Mouse (Mus musculus) neural tube, embryonic 14.5 days (tissue): ENCODE results near the gene Cdk7. TPM values are rescaled to one million over a fixed set of nuclear protein-coding genes. Genes with fewer than 3 reads are reported as not detected.
"Not testable (repeated sequence)": the region's sequence is repeated elsewhere in the genome, so short reads cannot be mapped to it uniquely, and the experiment has no call there.

Experiments
- ATAC-seq: fragments of 200-750 bp; cut with Nextera tagmentation; 2 replicates; pipeline ENCODE4 v1.8.0; 2017; ENCODE audit warnings: low read depth, mild to moderate bottlenecking, moderate TSS enrichment, moderate library complexity
- H3K27ac ChIP-seq: fragments of 300-500 bp; sonication (generic); 2 replicates; pipeline ENCODE4 v1.5.1; 2014; ENCODE audit warnings: low read depth, mild to moderate bottlenecking, control low read depth, low read length, moderate library complexity, mixed read lengths
- H3K27me3 ChIP-seq: fragments of 300-500 bp; sonication (generic); 2 replicates; pipeline ENCODE4 v1.6.1; 2014; ENCODE audit warnings: low read length; ENCODE audit not compliant: control insufficient read depth, insufficient read depth
- H3K36me3 ChIP-seq: fragments of 300-500 bp; sonication (generic); 2 replicates; pipeline ENCODE4 v1.6.1; 2014; ENCODE audit warnings: low read length, mixed read lengths; ENCODE audit not compliant: control insufficient read depth, insufficient read depth
- H3K4me1 ChIP-seq: fragments of 300-500 bp; sonication (generic); 2 replicates; pipeline ENCODE4 v1.6.1; 2014; ENCODE audit warnings: low read length; ENCODE audit not compliant: control insufficient read depth, insufficient read depth
- H3K4me2 ChIP-seq: fragments of 300-500 bp; sonication (generic); 2 replicates; pipeline ENCODE4 v1.6.1; 2014; ENCODE audit warnings: mild to moderate bottlenecking, low read depth, low read length, control low read depth
- H3K4me3 ChIP-seq: fragments of 300-500 bp; sonication (generic); 2 replicates; pipeline ENCODE4 v1.5.1; 2014; ENCODE audit warnings: low read depth, low read length, control low read depth, mixed read lengths
- H3K9ac ChIP-seq: fragments of 300-500 bp; sonication (generic); replicated peaks from 2 replicates; pipeline ENCODE4 v1.6.1; 2014; ENCODE audit warnings: low read depth, mild to moderate bottlenecking, control low read depth, low read length, mixed read lengths
- H3K9me3 ChIP-seq: fragments of 300-500 bp; sonication (generic); 2 replicates; pipeline ENCODE4 v1.6.1; 2016; ENCODE audit warnings: low read length; ENCODE audit not compliant: control insufficient read depth
- WGBS: fragments of 180-500 bp; shearing (Covaris S2); extraction: QIAGEN DNeasy Blood & Tissue Kit; methylation state at CpG from one replicate; pipeline ENCODE4 v1.1.7; 2014; 5-methylcytosine and 5-hydroxymethylcytosine counted together
- polyA plus RNA-seq: library from polyadenylated mRNA; unstranded; fragments of >200 nt; fragmentation: Nextera tagmentation; extraction: Ambion mirVana; gene quantifications from 2 replicates; pipeline ENCODE4 v1.2.1, GENCODE M21; 2014

Cdk7 gene
- polyA plus RNA-seq, 1 experiment from 2014 or later, result 44.1 TPM

DNA sequence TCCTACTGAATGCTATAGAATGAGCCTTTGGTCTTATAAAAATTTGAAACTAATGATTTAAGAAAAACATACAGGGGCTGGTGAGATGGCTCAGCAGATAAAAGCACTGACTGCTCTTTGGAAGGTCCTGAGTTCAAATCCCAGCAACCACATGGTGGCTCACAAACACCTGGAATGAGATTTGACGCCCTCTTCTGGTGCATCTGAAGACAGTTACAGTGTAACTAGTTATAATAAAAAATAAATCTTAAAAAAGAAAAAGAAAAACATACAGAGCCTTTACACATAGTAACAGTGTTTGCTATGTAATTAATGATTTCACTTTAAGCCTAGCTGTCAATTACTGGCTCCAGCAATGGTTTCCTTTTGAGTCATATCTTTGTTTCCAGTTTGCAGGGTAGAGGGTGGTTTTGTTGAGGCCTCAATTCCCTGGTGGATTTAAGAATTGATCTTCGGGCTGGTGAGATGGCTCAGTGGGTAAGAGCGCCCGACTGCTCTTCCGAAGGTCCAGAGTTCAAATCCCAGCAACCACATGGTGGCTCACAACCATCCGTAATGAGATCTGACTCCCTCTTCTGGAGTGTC, 815 bp upstream of the Cdk7 start:
- not testable (repeated sequence) for H3K36me3 ChIP-seq, ATAC-seq, H3K9ac ChIP-seq, H3K9me3 ChIP-seq, H3K4me1 ChIP-seq, H3K27me3 ChIP-seq
- Histone ChIP-seq H3K4me3 (peak overlapping the region; percentile 88; the same call in 1 of the 2 replicates), H3K4me2 (peak overlapping the region; percentile 87; the same call in 1 of the 2 replicates), H3K27ac (peak overlapping the region; percentile 44; the same call in 1 of the 2 replicates)
- WGBS, result 92% methylated on average over 5 of the region's 6 CpGs

DNA sequence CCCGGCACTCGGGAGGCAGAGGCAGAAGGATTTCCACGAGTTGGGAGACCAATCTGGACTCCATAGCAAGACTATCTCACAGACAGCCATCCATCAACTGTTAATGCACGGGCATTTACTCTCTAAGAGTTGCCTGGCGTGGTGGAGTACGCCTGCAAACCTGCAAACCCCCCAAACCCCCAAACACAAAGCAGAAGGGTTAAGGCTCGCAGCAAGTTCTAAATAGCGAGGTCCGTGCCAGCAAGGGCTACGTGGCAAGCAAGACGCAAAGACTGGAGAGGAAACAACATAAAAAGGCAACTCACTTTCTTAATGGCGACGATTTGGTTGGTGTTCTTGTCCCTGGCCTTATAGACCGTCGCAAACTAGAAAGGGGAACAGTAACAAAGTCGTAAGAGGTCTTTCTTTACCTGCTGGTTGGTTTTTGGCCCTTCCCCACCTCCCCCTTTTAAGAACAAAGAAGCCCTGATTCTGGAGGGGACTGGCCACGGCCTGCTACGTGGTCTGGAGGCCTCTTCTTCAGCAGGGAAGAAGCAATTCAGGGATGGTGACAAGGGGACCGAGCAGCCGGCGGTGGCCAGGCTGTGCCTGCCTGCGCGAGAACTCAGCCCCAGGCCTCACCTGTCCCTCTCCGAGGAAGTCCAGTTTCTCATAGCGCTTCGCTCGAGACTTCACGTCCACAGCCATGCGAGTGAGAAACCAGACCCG, 432 bp downstream of the Cdk7 start:
- peaks cover 8% of the 10 kb centered on the region for H3K4me1 ChIP-seq
- H3K4me2 ChIP-seq, result peak overlapping the region; percentile 87
- peak overlapping the region; percentile 85 for H3K27ac ChIP-seq
- peak overlapping the region; percentile 83 for H3K9ac ChIP-seq
- H3K36me3 ChIP-seq, result 0 out of 2 replicates have a peak, but pooled peaks cover 7% of the 10 kb centered on the region
- 2% methylated on average over 30 of the region's 30 CpGs for WGBS
- no peaks in the 10 kb centered on the region for H3K9me3 ChIP-seq
- H3K4me3 ChIP-seq, result peak overlapping the region; percentile 88
- peak; percentile 87 for ATAC-seq
- no peaks in the 10 kb centered on the region for H3K27me3 ChIP-seq

DNA sequence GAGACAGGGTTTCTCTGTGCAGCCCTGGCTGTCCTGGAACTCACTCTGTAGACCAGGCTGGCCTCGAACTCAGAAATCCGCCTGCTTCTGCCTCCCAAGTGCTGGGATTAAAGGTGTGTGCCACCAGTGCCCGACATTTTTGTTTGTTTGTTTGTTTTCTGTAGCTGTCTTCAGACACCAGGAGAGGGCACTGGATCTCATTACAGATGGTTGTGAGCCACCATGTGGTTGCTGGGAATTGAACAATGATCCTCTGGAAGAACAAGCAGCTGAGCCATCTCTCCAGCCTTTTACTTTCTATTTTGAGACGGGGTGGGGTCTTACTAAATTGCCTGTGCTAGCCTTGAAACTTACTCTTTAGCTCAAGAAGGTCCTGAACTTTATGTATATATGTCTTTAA, 2.2 kb downstream of the Cdk7 start:
- H3K4me1 ChIP-seq, result peaks cover 10% of the 10 kb centered on the region
- 95% methylated on average over 4 of the region's 4 CpGs for WGBS
- H3K9ac ChIP-seq, ATAC-seq, H3K27ac ChIP-seq, H3K36me3 ChIP-seq, H3K4me2 ChIP-seq, H3K9me3 ChIP-seq, H3K27me3 ChIP-seq, H3K4me3 ChIP-seq: not testable (repeated sequence)

DNA sequence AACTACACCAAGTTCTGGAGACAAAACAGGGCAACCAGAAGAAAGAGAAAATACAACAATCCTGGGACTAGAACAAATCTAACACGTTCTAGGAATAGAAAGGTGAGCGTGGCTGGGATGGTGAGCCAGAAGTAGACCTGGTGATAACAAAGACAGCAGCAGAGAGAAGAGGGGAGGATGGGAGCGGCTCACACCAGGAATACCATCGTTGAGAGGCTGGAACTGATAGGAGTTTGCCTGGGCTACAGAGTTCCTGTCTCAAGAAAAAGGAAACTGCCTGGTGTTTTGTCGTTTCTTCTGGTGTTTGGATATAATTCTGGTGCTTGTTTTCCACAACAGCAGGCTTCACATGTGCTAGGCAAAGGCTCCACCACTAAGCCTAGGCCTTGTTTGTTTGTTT, 2.7 kb downstream of the Cdk7 start:
- H3K36me3 ChIP-seq, result 0 out of 2 replicates have a peak, but pooled peaks cover 9% of the 10 kb centered on the region
- no peaks in the 10 kb centered on the region for H3K9me3 ChIP-seq
- no peak overlapping the region for H3K4me3 ChIP-seq
- no peaks in the 10 kb centered on the region for H3K27me3 ChIP-seq
- ATAC-seq, result no peak
- WGBS, result 97% methylated on average over 5 of the region's 5 CpGs
- H3K4me2 ChIP-seq, result no peak overlapping the region
- no peak overlapping the region for H3K9ac ChIP-seq
- no peak overlapping the region for H3K27ac ChIP-seq
- H3K4me1 ChIP-seq, result peaks cover 10% of the 10 kb centered on the region

DNA sequence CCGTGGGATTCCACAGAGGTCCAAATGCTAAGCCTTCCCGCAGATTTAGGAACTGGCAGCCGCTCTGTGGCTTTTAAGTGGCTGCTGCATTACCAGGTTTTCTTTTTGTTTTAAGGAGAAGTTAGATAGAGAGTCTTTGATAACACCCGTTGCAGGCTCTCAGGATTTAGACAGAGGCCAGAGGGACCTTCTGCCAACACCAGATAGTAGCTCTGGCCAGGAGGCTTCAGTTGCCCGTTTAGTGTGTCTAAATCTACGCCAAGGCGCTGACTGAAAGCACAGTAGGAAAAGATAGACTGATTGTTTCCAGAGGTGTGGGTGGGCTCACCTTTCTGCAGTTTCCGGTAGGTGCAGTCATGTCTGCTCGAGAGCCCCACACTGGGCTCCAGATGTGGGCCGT, 5.5 kb downstream of the Cdk7 start:
- Histone ChIP-seq H3K4me1 (peaks cover 10% of the 10 kb centered on the region), H3K27ac (no peak overlapping the region), H3K4me3 (no peak overlapping the region), H3K27me3 (no peaks in the 10 kb centered on the region), H3K4me2 (no peak overlapping the region), H3K9ac (no peak overlapping the region), H3K36me3 (peaks cover 13% of the 10 kb centered on the region; the same call in 1 of the 2 replicates), H3K9me3 (no peaks in the 10 kb centered on the region)
- 92% methylated on average over 10 of the region's 10 CpGs for WGBS
- no peak for ATAC-seq

DNA sequence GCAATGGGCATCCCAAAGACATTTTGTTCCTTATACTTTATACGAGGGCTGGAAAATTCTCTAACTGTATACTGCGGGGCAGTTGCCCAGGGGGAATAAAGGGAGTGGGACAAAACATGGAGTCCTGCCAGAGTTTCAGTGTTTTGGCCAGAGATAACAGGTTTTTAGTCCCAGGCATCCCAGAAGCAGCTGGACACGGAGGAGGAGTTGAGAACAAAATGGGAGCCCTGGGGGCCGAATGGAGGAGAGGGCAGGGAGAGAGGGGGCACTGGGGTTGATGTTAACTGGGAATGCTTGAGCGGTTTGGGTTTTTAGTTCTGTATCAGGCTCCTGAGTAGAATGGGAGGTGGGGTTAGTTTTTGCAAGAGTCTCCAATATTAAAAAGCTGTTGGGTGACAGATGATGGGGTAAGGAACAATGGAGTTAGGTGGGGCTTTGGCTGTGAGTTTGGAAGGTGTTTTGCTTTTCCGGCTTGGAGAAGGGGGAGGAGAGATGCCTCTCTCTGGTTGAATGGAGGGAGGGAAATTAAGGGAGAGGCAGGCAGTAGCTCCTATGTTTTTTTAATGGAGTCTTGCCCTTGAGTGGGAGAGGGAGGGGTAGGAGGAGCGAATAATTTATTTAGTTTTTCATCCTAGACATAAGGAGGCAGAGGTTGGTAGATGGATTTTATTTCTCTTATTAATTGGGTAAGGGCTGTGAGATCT, 6.5 kb downstream of the Cdk7 start:
- Histone ChIP-seq H3K9me3 (no peaks in the 10 kb centered on the region), H3K9ac (no peak overlapping the region), H3K27ac (no peak overlapping the region), H3K4me1 (peaks cover 5% of the 10 kb centered on the region; the same call in 1 of the 2 replicates), H3K4me3 (no peak overlapping the region), H3K4me2 (no peak overlapping the region), H3K27me3 (no peaks in the 10 kb centered on the region), H3K36me3 (peaks cover 13% of the 10 kb centered on the region; the same call in 1 of the 2 replicates)
- ATAC-seq, result no peak
- WGBS, result 63% methylated on average over 7 of the region's 7 CpGs

DNA sequence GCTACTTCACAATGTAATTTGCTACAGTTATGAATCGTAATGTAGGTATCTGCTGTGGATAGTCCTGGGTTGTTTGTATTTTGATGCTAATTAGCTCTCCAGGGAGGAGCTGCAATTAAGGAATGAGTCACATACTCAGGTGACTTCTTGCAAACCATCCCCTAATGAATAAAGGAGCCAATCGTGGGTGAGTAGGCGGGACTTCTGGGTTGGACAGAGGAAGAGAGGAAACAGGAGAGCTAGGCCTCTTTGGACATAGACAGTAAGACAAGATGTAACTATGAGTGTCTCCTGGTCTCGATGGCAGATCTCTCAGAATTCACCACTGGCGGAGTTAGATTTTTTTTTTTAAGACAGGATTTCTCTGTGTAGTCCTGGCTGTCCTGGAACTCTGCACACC, 9.1 kb downstream of the Cdk7 start:
- H3K4me2 ChIP-seq, result no peak overlapping the region
- WGBS, result 83% methylated on average over 5 of the region's 5 CpGs
- no peak overlapping the region for H3K9ac ChIP-seq
- no peak for ATAC-seq
- H3K9me3 ChIP-seq, result no peaks in the 10 kb centered on the region
- H3K4me3 ChIP-seq, result no peak overlapping the region
- no peaks in the 10 kb centered on the region for H3K27me3 ChIP-seq
- 0 out of 2 replicates have a peak, but pooled peaks cover 2% of the 10 kb centered on the region for H3K4me1 ChIP-seq
- H3K36me3 ChIP-seq, result peaks cover 25% of the 10 kb centered on the region
- H3K27ac ChIP-seq, result no peak overlapping the region

DNA sequence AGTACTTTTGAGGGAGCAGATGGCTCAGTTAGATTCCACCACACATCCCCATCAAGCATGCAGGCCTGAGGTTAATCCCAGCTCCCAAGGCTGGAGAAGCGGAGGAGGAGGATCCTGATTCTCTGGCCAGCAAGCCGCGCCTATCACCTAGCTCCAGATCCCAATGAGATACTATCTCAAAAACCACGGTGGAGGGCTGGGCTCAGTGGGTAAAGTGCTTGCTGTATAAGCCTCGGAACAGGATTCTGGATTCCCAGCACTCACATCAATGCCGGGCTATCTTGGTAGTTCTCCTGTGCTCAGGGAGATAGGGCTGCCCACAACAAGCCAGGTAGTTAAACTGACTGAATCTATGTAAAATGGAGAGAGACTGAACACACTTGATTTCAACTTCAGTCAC, 15.3 kb downstream of the Cdk7 start:
- Histone ChIP-seq H3K9me3 (no peaks in the 10 kb centered on the region), H3K27me3 (no peaks in the 10 kb centered on the region), H3K4me2 (no peak overlapping the region), H3K9ac (no peak overlapping the region), H3K27ac (no peak overlapping the region), H3K36me3 (peaks cover 42% of the 10 kb centered on the region), H3K4me1 (no peaks in the 10 kb centered on the region), H3K4me3 (no peak overlapping the region)
- WGBS, result 93% methylated on average over 6 of the region's 6 CpGs
- ATAC-seq, result no peak

DNA sequence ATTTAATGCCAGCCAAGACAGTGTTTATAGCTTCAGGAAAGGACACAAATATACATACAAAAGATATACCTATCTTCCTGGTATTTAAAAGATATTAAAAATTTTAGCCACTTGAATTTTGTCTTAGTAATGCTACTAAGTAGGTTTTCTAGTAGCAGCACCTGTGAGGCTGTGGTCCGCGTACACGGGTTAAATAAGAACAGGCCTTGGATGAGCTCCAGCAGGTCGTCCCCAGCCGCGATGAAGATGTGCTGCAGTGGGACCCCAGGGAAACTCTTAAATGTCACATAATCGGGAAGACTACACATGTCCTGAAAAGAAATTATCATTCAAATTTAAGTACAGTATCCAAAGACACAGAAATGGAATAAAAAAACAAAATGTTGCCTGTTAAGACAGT, 24.5 kb downstream of the Cdk7 start:
- Histone ChIP-seq H3K27ac (no peak overlapping the region), H3K4me3 (no peak overlapping the region), H3K4me2 (no peak overlapping the region), H3K27me3 (no peaks in the 10 kb centered on the region), H3K36me3 (peaks cover 60% of the 10 kb centered on the region), H3K9me3 (no peaks in the 10 kb centered on the region), H3K9ac (no peak overlapping the region), H3K4me1 (no peaks in the 10 kb centered on the region)
- no peak for ATAC-seq
- 86% methylated on average over 7 of the region's 7 CpGs for WGBS
